Comparison of ENCODE assay signal across 8 mouse cellular contexts in the genomic region with DNA sequence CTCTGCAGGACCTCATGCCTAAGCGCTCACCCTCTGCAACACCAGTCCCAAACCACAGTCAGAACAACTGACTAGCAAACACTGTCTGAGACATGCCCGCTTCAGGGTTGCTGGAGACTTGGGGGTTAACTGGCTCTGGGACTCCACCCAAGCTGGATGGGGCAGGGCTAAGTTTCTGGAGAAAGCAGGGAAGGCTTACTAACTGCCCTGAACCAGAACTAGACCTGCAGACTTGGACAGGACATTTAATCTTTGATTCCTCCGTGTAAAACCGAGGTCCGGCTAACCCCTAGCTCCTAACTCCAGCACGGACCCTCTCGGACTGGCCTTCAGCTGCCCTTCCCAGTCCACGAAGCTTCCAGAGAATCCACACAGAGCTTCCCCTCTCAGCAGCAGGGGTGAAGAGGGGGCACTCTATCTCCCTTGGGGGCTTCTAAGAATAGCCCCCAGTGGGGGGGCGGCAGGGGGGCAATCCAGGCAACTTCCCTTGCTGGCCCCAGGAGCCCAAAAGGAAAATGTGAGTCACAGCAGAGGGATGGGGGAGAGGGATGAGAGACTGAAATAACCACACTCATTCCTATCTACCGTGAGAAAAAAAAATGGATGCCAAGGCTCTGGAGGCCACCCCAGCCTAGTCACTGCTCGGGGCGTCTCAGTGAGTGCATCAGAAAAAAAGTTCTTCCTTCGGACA. TPM values are rescaled to one million over a fixed set of nuclear protein-coding genes. Genes with fewer than 3 reads are reported as not detected.
DNase-seq lines count a peak whose midpoint lies in the region; ATAC-seq and TF ChIP-seq lines count a peak whose summit lies in the region.

No protein-coding gene starts in this region.

- H3K9ac ChIP-seq in heart, embryonic 15.5 days: peak overlapping the region; percentile 28
- H3K9ac ChIP-seq in stomach, embryonic 16.5 days (ENCODE audit: low read length): peak overlapping the region; percentile 69

- H3K27ac ChIP-seq in layer of hippocampus, adult 2 months: peak overlapping the region; percentile 25; the same call in 1 of the 2 replicates
- H3K27ac ChIP-seq in heart, embryonic 15.5 days: peak overlapping the region; percentile 97
- 0 out of 2 replicates have a peak overlapping the region, but pooled peaks have one; percentile 4 for H3K27ac ChIP-seq in limb, embryonic 10.5 days
- H3K27ac ChIP-seq in stomach, embryonic 16.5 days (ENCODE audit: low read length): peak overlapping the region; percentile 68

- no peaks in the 10 kb centered on the region for H3K9me3 ChIP-seq in heart, embryonic 15.5 days (replicated peaks)
- H3K9me3 ChIP-seq in limb, embryonic 10.5 days (replicated peaks): no peaks in the 10 kb centered on the region
- no peaks in the 10 kb centered on the region for H3K9me3 ChIP-seq in stomach, embryonic 16.5 days (replicated peaks; ENCODE audit: control insufficient read depth, low read length)

- H3K36me3 ChIP-seq in heart, embryonic 15.5 days: peaks cover 50% of the 10 kb centered on the region
- H3K36me3 ChIP-seq in limb, embryonic 10.5 days: peaks cover 97% of the 10 kb centered on the region
- H3K36me3 ChIP-seq in stomach, embryonic 16.5 days (ENCODE audit: control insufficient read depth, insufficient read depth, low read length): peaks cover 23% of the 10 kb centered on the region

- DNase-seq in layer of hippocampus, adult 2 months (ENCODE audit: low spot score in 2 of 2): no peak
- no peak for DNase-seq in layer of hippocampus, adult 11-12 months (ENCODE audit: low spot score)
- peak; percentile 43 for DNase-seq in brain, adult 2 months (ENCODE audit: low read depth, low spot score)
- DNase-seq in limb, embryonic 10.5 days (ENCODE audit: low spot score): no peak
- DNase-seq in thymus, postnatal 4 days: no peak
- no peak for DNase-seq in cerebellum, postnatal 36 days

- no peak for TF ChIP-seq CTCF in layer of hippocampus, adult 2 months (conservative IDR thresholded peaks at IDR 0.05)

- H3K27me3 ChIP-seq in heart, embryonic 15.5 days: no peaks in the 10 kb centered on the region
- no peaks in the 10 kb centered on the region for H3K27me3 ChIP-seq in limb, embryonic 10.5 days (ENCODE audit: low read depth, poor library complexity, severe bottlenecking)
- H3K27me3 ChIP-seq in stomach, embryonic 16.5 days (ENCODE audit: control insufficient read depth, insufficient read depth, low read length): no peaks in the 10 kb centered on the region

- no peak overlapping the region; the same call in 1 of the 2 replicates for H3K4me3 ChIP-seq in layer of hippocampus, adult 2 months
- H3K4me3 ChIP-seq in heart, embryonic 15.5 days: peak overlapping the region; percentile 65
- H3K4me3 ChIP-seq in limb, embryonic 10.5 days: 0 out of 2 replicates have a peak overlapping the region, but pooled peaks have one; percentile 22
- peak overlapping the region; percentile 39 for H3K4me3 ChIP-seq in stomach, embryonic 16.5 days (replicated peaks; ENCODE audit: low read length)

- H3K4me1 ChIP-seq in heart, embryonic 15.5 days (replicated peaks): peaks cover 75% of the 10 kb centered on the region
- peaks cover 38% of the 10 kb centered on the region for H3K4me1 ChIP-seq in limb, embryonic 10.5 days
- H3K4me1 ChIP-seq in stomach, embryonic 16.5 days (ENCODE audit: control insufficient read depth, insufficient read depth, low read length): peaks cover 45% of the 10 kb centered on the region

- WGBS in heart, embryonic 15.5 days: 19% methylated on average over 13 of the region's 13 CpGs
- WGBS in limb, embryonic 10.5 days: 72% methylated on average over 13 of the region's 13 CpGs
- 33% methylated on average over 13 of the region's 13 CpGs for WGBS in stomach, embryonic 16.5 days

- peak overlapping the region; percentile 78 for H3K4me2 ChIP-seq in heart, embryonic 15.5 days
- peak overlapping the region; percentile 54 for H3K4me2 ChIP-seq in stomach, embryonic 16.5 days (ENCODE audit: low read depth, low read length)

- ATAC-seq in heart, embryonic 15.5 days (replicated peaks; ENCODE audit: insufficient number of reproducible peaks, insufficient read depth, low FRiP score, low read depth): peak; percentile 54
- peak; percentile 56; the same call in 1 of the 2 replicates for ATAC-seq in stomach, embryonic 16.5 days (ENCODE audit: insufficient read depth, low FRiP score)

RNA-seq across cellular contexts. Expression of a gene that starts 7.5 kb away (rescaled TPM):
- 10 to 100 TPM; 49.6 to 52.4 TPM for total RNA-seq in layer of hippocampus, adult 2 months (2021)
- polyA plus RNA-seq in heart, embryonic 15.5 days (2015; fragmentation: Nextera tagmentation; extraction: Ambion mirVana): 36.5 and 43.0 TPM in 2 replicates
- 15.7 and 16.5 TPM in 2 replicates for polyA plus RNA-seq in limb, embryonic 10.5 days (2016; fragmentation: Nextera tagmentation; extraction: Ambion mirVana)
- 15.2 and 17.8 TPM in 2 replicates for polyA plus RNA-seq in stomach, embryonic 16.5 days (2015; fragmentation: Nextera tagmentation; extraction: Ambion mirVana)

RNA-seq across cellular contexts. Expression of a gene that starts 28.3 kb away (rescaled TPM):
- 100 to 1,000 TPM; 207 to 212 TPM for total RNA-seq in layer of hippocampus, adult 2 months (2021)
- 8.7 and 12.8 TPM in 2 replicates for polyA plus RNA-seq in heart, embryonic 15.5 days (2015; fragmentation: Nextera tagmentation; extraction: Ambion mirVana)
- 16.6 and 24.2 TPM in 2 replicates for polyA plus RNA-seq in limb, embryonic 10.5 days (2016; fragmentation: Nextera tagmentation; extraction: Ambion mirVana)
- 27.3 and 28.2 TPM in 2 replicates for polyA plus RNA-seq in stomach, embryonic 16.5 days (2015; fragmentation: Nextera tagmentation; extraction: Ambion mirVana)

RNA-seq across cellular contexts. Expression of a gene that starts 31.5 kb away (rescaled TPM):
- not detected for total RNA-seq in layer of hippocampus, adult 2 months (2021)
- polyA plus RNA-seq in heart, embryonic 15.5 days (2015; fragmentation: Nextera tagmentation; extraction: Ambion mirVana): 0.40 and 0.74 TPM in 2 replicates
- 0.28 TPM in 1 of 2 replicates, not detected in the other for polyA plus RNA-seq in limb, embryonic 10.5 days (2016; fragmentation: Nextera tagmentation; extraction: Ambion mirVana)
- 0.44 and 0.45 TPM in 2 replicates for polyA plus RNA-seq in stomach, embryonic 16.5 days (2015; fragmentation: Nextera tagmentation; extraction: Ambion mirVana)

RNA-seq across cellular contexts. Expression of a gene that starts 31.6 kb away (rescaled TPM):
- total RNA-seq in layer of hippocampus, adult 2 months (2021): 10 to 100 TPM; 43.8 to 48.3 TPM
- polyA plus RNA-seq in heart, embryonic 15.5 days (2015; fragmentation: Nextera tagmentation; extraction: Ambion mirVana): 33.2 and 38.0 TPM in 2 replicates
- polyA plus RNA-seq in limb, embryonic 10.5 days (2016; fragmentation: Nextera tagmentation; extraction: Ambion mirVana): 60.7 and 68.0 TPM in 2 replicates
- 44.9 and 52.4 TPM in 2 replicates for polyA plus RNA-seq in stomach, embryonic 16.5 days (2015; fragmentation: Nextera tagmentation; extraction: Ambion mirVana)

Comparison
In these comparisons a context has a peak if more than half of its experiments do, and no peak if none do; other contexts are left out.
1. H3K27ac ChIP-seq: peak in every context shown above with its lines; median percentile 97 in heart, embryonic 15.5 days; 68 in stomach, embryonic 16.5 days; 25 in layer of hippocampus, adult 2 months; 4 in limb, embryonic 10.5 days.